Mouse (Mus musculus) monocyte, adult 59 days (primary cell): ENCODE measurements around the gene Bmp8b. TPM values are rescaled to one million over a fixed set of nuclear protein-coding genes. Genes with fewer than 3 reads are reported as not detected.

Experiments used
- total RNA-seq, 2 experiments: library from RNA; stranded (reverse); gene quantifications; one replicate each; pipeline ENCODE4 v1.2.4; 2023

Bmp8b gene
- not detected for total RNA-seq

DNA sequence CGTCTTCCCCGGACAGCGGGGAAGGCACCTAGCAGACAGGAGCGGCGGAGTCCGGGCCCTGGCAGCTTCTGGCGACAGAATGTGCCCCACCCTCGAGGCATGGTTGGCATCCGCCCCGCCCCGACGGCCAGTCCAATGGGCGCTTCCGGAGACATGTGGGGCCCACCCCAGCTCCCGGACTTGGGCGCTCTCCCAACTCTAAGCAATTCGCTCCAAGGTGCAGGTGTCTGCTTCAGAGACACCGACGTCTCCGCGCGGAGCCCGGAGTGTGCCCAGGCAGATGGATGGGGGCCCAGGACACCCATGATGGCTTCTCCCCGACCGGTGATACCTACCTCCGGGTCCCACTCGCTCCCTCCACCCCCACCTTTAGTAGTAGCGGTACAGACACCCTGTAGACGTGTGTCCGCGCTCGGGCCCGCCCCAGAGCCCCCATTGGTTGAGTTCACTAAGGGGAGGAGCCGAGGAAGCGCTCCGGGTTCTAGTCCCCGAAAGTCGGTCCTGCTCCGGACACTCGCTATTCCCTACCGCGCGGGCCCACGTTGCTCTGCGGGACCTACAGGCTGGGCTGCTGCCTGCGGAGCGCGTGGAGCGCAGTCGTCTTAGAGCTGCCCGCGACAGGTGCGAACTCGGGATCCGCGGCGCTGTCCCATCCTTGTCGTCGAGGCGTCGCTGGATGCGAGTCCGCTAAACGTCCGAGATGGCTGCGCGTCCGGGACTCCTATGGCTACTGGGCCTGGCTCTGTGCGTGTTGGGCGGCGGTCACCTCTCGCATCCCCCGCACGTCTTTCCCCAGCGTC, at the start of gene Bmp8b:
Gene Bmp8b, plus strand, starts transcription at position 515 of the 800 bp plus-strand sequence.

DNA sequence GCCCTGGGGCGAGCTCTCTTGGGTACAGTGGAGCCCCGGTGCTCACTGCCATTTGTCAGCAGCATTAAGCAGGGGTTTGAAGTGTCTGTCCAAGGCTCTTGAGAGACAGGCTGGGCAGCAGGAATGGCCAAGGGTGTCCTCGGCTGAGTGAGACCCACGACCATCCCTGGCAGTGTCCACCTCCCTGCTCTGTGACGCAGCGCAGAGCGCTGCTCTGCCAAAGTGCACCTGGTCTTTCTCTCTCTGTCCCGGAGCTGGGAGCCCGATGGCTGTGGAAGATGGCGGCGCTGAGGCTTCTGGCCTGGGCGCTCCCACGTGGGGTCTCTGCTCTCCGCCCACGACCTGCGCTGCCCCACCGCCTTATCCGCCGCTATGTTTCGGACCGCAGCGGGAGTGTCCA, 11.0 kb downstream of the Bmp8b start, which contains the start of gene Oxct2b:
Gene Oxct2b, plus strand, starts transcription at position 256 of the 400 bp plus-strand sequence.

DNA sequence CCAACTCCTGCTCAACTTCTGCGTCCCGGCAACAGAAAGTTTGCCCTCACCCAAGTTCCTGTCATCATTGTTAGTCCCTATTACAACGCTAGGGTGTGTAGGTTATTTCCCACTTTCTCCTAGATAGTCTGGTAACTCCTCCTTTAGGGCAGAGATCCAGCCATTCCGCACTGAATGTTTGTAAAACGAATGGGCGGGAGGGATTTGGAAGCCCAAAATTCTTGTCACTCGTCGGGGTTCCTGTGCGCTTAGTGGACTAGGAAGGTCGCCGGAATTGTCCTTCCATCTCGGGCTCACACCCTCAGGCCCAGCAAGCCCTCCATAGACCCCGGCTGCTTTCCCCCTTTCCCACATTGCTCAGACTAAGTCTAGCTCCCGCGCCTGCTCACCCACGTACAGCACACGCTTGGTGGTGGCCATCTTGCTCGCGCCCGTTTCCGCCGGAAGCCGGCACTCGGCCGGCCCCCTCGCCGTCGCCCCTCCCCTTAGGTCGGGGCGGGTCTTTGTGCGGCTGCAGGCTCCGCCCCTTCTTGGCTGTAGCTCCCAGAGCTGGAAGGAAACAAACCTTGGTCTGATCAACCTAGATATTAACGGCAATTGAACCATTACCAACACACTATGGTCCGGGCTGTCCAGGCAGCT, 34.7 kb downstream of the Bmp8b start, which contains the start of gene Ppie:
Gene Ppie, minus strand, starts transcription at position 439 of the 642 bp plus-strand sequence.

Other genes with a start within 250 kb of the Bmp8b start
- 100 to 1,000 TPM; 512 to 582 TPM for gene Cap1, start 219.1 kb upstream of the Bmp8b start, total RNA-seq
- 1 to 10 TPM; 1.7 to 2.5 TPM for gene Mfsd2a, start 144.0 kb upstream of the Bmp8b start, total RNA-seq
- gene Mycl, start 109.5 kb upstream of the Bmp8b start, total RNA-seq, result 1 to 10 TPM; 6.7 to 8.3 TPM
- gene Trit1, start 88.6 kb upstream of the Bmp8b start, total RNA-seq, result 10 to 100 TPM; 13.1 to 13.5 TPM
- not detected for gene Oxct2b, start 11.1 kb downstream of the Bmp8b start, total RNA-seq
- 10 to 100 TPM; 29.1 to 32.4 TPM for gene Ppie, start 34.8 kb downstream of the Bmp8b start, total RNA-seq
- not detected for gene Hpcal4, start 78.1 kb downstream of the Bmp8b start, total RNA-seq
- gene Nt5c1a, start 96.3 kb downstream of the Bmp8b start, total RNA-seq, result not detected
- gene Heyl, start 128.4 kb downstream of the Bmp8b start, total RNA-seq, result not detected
- gene Pabpc4, start 157.2 kb downstream of the Bmp8b start, total RNA-seq, result 10 to 100 TPM; 31.3 to 31.4 TPM
- under 1 TPM in 1 of 2 experiments, not detected in 1; 0.49 TPM for gene Oxct2a, start 218.5 kb downstream of the Bmp8b start, total RNA-seq
- under 1 TPM; 0.21 to 0.55 TPM for gene Bmp8a, start 238.1 kb downstream of the Bmp8b start, total RNA-seq